Comparison of ENCODE assay signal across 13 mouse cellular contexts in genomic region chr6:128093856-128094628, GRCm38 (mm10). TPM values are rescaled to one million over a fixed set of nuclear protein-coding genes. Genes with fewer than 3 reads are reported as not detected.
DNase-seq lines count a peak whose midpoint lies in the region; ATAC-seq lines count a peak whose summit lies in the region.
"Had no signal": no experiment of that assay in that cellular context is flagged by ENCODE, and none has a peak within 500 bp of the region (broad histone marks: within the 10 kb centered on the region; RNA-seq: fewer than 3 reads in every experiment).

No protein-coding gene starts in this region.

- no peak for ATAC-seq in heart, embryonic 11.5 days (replicated peaks; ENCODE audit: insufficient number of reproducible peaks, low FRiP score, low TSS enrichment)
- ATAC-seq: forebrain, embryonic 14.5 days had no signal

- H3K27ac ChIP-seq in heart, embryonic 11.5 days (ENCODE audit: low read depth, low read length) = peak overlapping the region; percentile 89
- H3K27ac ChIP-seq: embryonic facial prominence, embryonic 15.5 days; liver, embryonic 15.5 days had no signal

- DNase-seq in heart, adult 18-20 months = no peak
- DNase-seq in kidney, postnatal 10 days = peak; percentile 23
- DNase-seq in kidney, adult 11 months = no peak
- peak; percentile 78 for DNase-seq in right cerebral cortex, adult 18-20 months
- DNase-seq in right cerebral cortex, postnatal 10 days (ENCODE audit: low spot score in 2 of 2) = no peak
- DNase-seq in spleen, adult 18-20 months = no peak
- DNase-seq: adrenal gland, postnatal 10 days; heart, postnatal 14 days had no signal

- H3K4me2 ChIP-seq in heart, embryonic 11.5 days = no peak overlapping the region
- H3K4me2 ChIP-seq: embryonic facial prominence, embryonic 15.5 days; liver, embryonic 15.5 days had no signal

- H3K4me1 ChIP-seq in heart, embryonic 11.5 days (ENCODE audit: control insufficient read depth, insufficient read depth, low read length) = peaks cover 68% of the 10 kb centered on the region

- no peak overlapping the region for H3K4me3 ChIP-seq in heart, embryonic 11.5 days (ENCODE audit: low read depth, low read length)
- H3K4me3 ChIP-seq: embryonic facial prominence, embryonic 15.5 days; liver, embryonic 15.5 days had no signal

- 78% methylated on average over 15 of the region's 15 CpGs for WGBS in heart, embryonic 11.5 days (ENCODE audit: insufficient replicate concordance)

- H3K27me3 ChIP-seq in heart, embryonic 11.5 days (ENCODE audit: control insufficient read depth, insufficient read depth, low read length) = no peaks in the 10 kb centered on the region
- H3K27me3 ChIP-seq: embryonic facial prominence, embryonic 15.5 days; liver, embryonic 15.5 days had no signal

- H3K9ac ChIP-seq in heart, embryonic 11.5 days (ENCODE audit: low read depth, low read length) = 0 out of 2 replicates have a peak overlapping the region, but pooled peaks have one; percentile 13
- H3K9ac ChIP-seq: embryonic facial prominence, embryonic 15.5 days; liver, embryonic 15.5 days had no signal

- H3K9me3 ChIP-seq in heart, embryonic 11.5 days (replicated peaks; ENCODE audit: control insufficient read depth, low read length) = no peaks in the 10 kb centered on the region
- H3K9me3 ChIP-seq: embryonic facial prominence, embryonic 15.5 days; liver, embryonic 15.5 days; megakaryocyte, embryonic 14.5 days had no signal

- H3K36me3 ChIP-seq in heart, embryonic 11.5 days (ENCODE audit: control insufficient read depth, insufficient read depth, low read length) = no peaks in the 10 kb centered on the region
- H3K36me3 ChIP-seq: embryonic facial prominence, embryonic 15.5 days; liver, embryonic 15.5 days had no signal

RNA-seq across cellular contexts. Expression of gene Tspan9, which starts 49.4 kb away (rescaled TPM):
- polyA plus RNA-seq in heart, embryonic 11.5 days (2014; fragmentation: Nextera tagmentation; extraction: Ambion mirVana) = 130 and 148 TPM in 2 replicates
- total RNA-seq in heart, adult 18-20 months (2021) = 100 to 1,000 TPM in 1 of 2 experiments, 10 to 100 TPM in 1; 83.1 to 104 TPM

Comparison
In these comparisons a context has a peak if more than half of its experiments do, and no peak if none do; other contexts are left out.
1. DNase-seq: peak in kidney, postnatal 10 days (single experiment) and right cerebral cortex, adult 18-20 months (single experiment); none in heart, adult 18-20 months (0 of 2), kidney, adult 11 months (single experiment), right cerebral cortex, postnatal 10 days (0 of 2) and spleen, adult 18-20 months (0 of 2).